Mouse (Mus musculus) layer of hippocampus, adult 11-12 months (tissue): Measurements from ENCODE around the gene Cela1.

Experiments used
- DNase-seq: peaks from one replicate; pipeline ENCODE4 v3.0.0; 2022; ENCODE audit warnings: low spot score

The Cela1 gene

DNA sequence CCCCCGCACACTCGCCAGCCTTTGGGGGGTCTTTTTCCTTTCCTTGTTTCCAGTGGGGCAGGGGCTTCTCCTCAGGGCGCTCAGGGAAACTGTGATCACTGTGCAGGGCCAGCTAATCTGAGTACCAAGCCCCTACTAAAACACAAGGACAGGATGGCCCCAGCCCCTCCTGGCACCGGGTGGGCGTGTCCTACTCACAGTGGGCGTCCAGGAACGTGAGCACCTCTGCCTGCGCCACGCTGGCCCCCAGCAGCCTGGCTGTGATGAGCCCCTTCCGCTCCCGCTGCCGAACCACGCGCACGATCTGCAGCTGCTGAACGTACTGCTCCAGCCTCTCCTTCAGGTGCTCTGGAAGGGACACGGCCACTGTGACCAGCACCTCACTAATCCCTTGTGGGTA, 16.2 kb upstream of the Cela1 start:
- DNase-seq, result no peak

DNA sequence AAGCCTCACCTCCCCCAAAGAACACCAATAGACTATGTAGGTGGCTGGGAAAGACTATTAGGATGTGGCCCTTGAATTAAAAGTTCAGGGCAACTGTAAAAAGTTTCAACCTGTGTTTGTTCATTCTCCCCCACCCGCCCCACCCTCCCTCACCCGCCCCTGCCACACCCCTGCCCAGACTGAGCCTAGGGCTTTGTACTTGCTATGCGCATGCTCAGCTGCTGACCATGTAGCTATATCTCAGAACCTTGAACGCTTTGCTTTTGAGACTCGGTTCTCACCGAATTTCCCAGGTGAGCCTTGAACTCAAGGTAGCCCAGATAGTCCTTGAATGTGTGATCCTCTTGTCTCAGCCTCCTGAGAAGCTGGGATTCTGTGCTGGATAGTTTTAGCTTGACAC, 14.1 kb upstream of the Cela1 start:
- DNase-seq, result no peak

DNA sequence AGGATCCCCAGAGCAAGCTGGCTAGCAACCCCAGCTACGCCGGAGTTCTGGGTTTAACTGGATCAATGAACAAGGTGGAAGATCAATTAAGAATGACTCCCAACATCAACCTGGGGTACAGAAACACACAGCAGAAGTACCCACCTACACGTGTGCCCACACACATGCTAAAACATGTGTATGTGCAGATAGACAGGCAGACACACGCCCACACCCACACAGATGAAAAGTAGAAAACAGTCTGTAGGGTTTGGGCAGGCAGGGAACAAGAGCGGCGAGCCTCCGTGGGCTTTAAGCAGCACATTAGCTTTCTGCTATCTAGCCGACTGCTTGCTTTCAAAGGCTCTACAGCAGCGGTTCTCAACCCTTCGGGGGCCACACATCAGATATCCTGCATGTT, 13.4 kb upstream of the Cela1 start:
- peak; percentile 31 for DNase-seq

DNA sequence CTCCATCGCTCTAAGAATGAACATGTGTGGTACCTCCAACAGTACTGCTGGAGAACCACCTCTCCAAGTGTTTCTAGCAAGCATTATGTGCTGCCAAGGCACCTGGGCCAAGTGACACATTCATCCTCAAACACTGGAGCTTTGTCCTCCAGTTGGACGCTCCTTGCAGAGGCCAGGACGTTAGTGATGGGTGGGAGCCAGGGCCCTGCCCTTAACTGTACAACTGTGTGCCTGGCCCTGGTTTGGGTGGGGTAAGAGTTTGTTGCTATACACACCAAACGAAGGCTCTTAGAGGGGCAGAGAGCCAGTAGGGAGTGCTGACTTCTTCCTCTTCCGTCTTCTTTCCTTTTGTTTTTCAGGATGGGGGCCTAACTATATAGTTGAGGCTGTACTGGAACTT, 12.7 kb upstream of the Cela1 start:
- no peak for DNase-seq

DNA sequence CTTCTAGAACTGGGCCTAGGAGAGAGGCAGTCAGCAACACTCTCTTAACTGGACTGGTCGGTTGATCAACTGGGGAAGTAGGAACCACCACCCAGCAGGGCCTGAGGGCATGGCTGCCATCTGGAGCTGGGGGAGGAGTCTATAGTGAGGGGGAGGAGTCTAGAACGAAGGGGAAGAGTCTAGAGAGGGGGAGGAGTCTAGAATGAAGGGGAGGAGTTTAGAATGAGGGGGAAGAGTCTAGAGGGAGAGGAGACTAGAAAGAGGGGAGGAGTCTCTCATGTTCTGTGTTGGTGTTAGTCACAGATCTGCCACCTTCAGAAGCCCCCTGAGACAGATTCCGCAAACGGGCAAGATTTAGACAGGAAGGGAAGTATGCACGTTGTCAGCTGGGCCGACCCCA, 11.7 kb upstream of the Cela1 start:
- DNase-seq, result no peak

DNA sequence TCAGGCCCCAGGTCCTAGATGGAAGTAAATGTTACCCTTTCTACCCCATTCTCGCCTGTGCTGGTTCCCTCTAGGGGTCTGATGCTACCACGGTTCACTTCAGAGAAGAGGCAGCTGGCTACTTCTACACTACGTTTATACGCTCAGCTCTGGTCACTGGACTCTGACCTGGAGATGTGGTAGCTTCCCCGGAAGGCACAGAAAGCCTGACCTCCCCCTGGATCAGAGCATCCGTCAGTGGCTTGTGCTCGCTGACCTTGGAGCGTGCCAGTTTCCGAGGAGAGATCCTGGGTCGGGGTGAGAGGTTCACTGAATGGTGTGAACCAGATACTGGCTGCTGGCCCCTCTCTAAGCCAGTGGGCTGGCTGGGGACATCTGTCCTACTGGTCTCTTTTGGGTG, 10.4 kb upstream of the Cela1 start:
- no peak for DNase-seq

DNA sequence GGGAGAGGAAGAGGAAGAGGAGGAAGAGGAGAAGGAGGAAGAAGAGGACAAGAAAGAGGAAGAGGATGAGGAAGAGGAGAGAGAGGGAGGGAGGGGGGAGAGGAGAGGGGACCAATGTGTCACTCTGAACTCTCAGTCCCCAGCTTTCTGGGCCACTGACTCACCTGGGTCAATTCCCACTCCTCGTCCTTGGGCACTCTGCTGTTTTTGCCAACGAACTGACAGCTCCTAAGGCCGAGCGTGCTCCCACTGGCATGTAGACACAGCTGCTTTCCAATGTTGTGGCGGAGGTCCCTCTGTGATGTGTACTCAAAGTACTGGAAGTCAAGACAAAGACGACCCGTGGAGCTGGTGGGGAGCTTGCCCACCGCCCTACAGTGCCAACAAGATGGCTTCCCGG, 6.7 kb upstream of the Cela1 start:
- no peak for DNase-seq

DNA sequence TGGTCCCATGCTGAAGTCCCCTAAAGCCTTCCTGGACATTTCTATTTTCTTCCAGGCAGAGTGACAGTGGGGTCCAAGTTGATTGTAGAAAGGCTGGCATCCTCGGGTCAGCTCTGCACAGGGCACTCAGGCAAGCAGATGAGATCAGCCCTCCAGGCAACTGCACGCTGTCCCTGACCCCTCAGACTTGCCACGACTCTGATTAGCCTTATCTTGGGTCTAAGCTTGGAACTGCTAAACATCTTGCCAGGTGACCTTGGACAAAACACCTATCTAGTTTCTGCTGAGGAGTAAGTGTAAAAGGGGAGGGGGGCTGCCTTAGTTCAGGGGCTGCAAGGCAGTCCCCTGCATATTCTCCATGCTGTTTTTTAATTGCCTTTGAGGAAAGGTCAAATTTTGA, 4.3 kb upstream of the Cela1 start:
- no peak for DNase-seq

DNA sequence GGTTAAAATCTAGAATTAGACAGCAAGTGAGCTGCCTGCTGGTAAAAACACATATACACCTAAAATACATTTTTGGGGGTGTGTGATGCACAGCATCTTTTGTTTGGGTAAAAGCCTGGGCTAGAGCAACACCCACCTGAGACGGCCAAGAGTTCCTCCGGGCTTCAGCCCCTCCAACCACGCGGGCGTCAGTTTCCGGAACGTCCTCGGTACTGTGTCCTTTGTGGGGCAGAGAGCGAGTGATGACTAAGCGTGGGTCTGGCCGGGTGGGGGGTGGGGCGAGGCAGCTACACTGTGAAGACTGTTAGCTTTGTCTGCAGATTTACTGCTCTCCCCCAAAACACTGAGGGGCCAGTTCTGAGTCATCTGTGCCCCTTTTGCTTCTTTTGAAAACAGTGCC, 732 bp downstream of the Cela1 start:
- DNase-seq, result no peak

DNA sequence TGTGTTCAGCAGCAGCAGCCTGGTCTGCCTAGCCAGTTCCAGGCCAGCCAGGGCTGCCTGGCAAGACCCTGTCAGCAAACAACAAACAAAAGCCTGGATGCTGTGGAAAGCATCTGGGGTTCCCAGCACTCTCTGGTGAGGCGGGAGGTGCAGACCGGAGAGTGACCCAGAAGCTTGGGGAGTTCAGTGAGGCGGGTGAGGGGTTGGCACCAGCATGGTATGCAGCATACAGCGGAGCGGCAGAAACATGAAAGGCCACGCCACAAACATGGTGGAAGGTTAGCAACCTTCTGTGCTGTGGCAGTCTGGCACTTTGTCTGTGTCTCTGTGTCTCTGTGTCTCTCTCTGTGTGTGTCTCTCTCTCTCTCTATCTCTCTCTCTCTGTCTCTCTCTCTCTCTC, 1.3 kb downstream of the Cela1 start:
- no peak for DNase-seq

DNA sequence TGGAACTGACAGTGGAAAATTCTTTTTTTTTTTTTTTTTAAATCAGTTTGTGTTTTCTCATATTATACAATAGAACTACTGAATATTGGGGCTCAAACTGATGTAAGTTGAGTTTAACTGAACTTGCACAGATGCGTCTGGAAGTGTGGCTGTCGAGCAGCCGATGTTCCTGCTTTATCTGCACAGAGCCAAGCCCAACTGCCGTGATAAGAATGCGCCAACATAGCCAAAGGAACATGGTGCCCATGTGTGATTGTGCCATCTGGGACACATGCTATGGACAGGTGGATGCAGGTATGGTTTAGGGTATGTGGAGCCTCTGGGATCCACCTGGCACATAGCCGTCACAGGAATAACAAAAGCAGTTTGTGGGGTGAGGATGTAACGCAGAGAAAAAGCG, 1.9 kb downstream of the Cela1 start:
- no peak for DNase-seq

DNA sequence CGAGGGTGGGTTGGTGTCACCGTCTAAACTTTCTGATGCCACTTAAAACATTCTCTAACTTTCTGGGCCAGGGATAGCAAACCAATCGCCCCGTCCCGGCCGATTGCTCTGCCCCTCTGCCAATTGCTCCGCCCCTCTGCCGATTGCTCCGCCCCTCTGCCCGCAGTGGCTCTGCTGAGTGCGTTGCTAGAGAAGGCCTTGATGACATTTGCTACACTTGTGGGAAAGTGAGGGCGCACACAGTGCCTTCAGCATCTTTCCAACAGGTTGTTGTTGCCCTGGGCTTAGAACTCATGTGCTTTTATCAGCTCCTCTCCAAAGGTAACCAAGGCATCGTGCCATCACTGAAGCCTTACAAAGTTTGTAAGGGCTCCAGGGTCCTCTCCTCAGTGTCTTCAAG, 2.5 kb downstream of the Cela1 start:
- DNase-seq, result no peak

DNA sequence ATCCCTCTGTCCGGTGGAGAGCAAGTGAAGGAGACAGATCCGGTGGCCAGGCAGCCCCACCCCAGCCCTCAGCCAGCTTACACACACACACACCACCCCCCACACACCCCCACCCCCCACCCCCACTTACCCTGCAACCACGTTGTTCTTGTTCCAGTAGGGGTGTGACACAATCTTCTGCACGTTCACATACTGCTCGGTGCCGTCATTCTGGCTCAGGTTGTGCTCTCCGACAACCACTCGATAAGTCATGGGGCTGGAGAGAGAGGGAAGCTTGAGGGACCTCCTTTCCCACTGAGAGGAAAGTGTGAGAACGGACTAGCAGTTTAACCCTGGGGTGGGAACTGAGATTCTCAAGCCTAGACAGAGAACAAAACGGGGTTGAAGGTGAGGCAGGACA, 3.3 kb downstream of the Cela1 start:
- no peak for DNase-seq

DNA sequence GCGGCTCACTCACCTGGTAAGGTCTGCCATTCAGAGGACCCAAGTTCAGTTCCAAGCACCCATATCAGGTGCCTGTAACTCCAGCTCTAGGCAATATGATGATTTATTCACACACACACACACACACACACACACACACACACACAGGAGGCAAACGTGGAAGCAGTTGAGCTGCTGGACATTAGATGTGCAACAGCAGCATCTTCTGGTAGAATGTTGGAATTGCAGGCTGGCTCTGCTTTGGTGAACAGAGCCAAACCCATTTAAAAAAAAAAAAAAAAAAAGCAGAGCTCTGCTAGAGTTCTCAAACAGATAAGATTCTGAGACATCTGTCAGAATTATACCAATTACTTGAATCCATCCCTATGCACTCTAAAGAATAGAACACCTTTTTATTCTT, 4.7 kb downstream of the Cela1 start:
- peak; percentile 87 for DNase-seq

DNA sequence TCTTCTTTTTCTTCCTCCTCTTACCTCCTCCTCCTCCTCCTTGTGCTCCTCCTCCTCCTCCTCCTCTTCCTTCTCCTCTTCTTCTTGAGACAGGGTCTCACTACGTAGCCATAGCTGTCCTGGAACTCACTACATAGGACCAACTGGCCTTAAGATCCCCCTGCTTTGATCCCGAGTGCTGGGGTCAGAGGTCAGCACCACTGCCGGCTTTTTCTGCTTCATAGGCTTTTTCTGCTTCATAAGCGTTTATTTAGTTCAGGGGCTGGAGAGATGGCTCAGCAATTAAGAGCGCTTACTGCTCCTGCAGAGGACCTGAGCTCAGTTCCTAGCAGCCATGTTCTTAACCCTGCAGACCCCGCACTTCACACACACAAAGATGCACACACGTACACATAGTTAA, 6.0 kb downstream of the Cela1 start:
- no peak for DNase-seq

DNA sequence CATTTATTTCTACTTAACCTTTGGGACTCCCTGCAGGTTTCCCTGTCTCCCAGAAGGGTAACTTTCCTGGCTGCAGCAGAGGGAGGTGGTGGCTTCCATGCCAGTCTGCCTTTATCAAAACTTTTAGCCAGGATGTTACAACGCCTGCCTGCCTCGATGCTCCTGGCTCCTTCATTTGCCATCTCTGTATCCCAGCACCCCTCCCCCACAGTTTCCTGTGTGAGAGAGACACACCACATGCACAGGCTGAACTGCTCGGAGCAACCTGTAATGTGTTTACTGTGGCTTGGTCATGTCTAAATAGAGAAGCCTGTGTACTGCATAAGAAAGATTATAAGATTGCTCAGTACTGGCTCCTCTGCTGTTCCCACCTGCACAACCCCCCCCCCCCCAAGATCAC, 7.3 kb downstream of the Cela1 start:
- DNase-seq, result no peak

DNA sequence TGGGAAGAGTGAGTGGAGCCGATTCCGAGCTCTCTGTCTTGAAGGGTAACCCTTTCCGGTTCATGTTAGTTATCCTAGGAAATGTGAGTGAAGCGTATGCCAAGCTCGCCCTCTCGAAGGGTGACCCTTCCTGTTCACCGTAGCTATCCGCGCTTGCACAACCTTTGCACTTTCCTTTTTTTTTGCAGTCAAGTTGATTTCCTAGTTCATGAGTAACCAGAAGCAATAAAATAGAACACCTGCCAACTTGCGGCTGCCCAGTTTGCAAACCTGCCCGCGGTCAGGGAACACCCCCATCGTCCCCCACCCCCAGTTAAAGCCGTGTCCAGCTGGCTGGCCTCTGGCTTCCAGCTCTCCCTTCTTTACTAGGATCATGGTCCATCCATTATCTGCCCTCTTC, 8.7 kb downstream of the Cela1 start:
- no peak for DNase-seq

DNA sequence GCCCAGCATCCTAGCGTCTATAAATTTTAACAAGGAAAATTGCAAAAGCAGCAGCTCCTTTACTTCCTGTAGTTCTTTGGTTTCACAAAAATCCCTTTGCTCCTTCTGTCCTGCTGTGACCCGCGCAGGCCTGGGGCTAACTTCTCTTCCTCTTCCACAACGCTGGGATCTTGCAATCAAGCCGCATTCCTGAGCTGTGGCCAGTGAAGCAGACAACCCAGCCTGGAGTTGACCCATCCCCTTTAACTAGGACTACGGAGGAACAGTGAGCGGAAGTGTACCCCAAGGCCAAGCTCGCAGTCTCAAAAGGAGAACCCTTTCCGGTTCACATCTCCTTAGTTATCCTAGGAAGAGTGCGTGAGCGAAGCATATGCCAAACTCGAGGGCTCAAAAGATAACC, 9.1 kb downstream of the Cela1 start:
- DNase-seq, result no peak

DNA sequence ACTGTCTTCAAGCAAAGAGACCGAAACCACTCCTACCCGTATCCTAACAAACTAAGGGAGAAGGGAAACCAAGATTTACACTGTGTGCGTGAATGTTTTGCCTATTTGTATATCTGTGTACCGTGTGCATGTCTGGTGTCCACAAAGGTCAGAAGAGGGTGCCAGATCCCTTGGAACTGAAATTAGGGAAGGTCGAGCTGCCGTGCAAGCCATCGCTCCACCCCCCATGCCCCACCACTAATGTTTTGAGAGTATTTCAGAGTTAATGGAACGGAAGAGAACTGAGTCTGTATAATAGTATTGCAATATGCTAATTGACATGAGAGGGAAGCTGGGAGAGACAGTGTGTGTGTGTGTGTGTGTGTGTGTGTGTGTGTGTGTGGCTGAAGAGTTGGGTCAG, 10.0 kb downstream of the Cela1 start:
- no peak for DNase-seq

DNA sequence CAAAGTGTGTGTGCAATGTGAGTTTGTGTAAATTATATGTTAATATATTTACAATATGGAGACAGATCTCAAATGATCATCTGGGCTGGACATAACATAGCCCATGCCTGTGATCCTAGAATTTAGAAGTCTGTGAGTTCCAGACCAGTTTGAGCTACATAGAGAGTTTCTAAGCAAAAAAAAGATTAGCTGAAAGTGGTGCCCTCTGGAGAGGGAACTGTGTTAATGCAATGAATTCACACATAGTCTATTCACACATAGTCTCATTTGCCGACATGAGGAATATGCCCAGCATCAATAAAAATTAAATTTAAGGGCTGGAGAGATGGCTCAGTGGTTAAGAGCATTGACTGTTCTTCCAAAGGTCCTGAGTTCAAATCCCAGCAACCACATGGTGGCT, 11.2 kb downstream of the Cela1 start:
- DNase-seq, result no peak

DNA sequence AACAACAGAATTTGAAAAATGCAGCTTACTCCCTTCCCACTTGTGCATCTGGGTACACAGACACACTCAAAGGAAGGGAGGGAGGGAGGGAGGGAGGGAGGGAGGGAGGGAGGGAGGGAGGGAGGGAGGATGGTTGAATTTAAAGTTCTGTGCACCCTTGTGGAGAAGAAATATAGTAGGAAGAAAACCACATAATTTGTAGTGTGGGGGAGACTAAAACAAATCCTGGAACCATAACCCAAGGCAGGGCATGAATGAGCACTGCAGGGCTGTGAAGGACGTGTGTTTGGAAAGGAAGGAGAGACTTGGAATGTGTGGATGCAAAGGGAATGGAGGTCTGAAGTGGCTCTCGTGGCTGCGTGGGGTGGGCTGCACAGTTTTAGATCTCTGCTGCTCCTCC, 12.2 kb downstream of the Cela1 start:
- no peak for DNase-seq

DNA sequence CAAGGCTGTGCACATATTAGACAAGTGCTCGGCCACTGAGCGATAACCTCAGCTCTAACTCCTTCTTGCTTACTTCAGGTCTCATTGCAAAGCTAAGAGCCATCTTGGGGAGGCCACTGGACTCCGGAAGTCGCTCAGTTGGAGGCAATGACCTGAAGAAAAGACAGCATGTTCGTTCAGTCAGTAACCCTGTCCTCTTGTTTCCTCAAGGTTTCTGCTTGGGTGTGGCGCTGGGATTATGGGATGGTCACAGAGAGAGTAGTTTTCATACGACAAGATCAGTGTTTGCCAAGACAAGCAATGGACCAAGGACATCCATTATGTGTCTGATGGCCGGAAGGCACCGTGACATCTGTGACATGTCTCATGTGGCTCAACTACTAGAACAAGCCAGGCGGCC, 13.2 kb downstream of the Cela1 start:
- DNase-seq, result no peak

DNA sequence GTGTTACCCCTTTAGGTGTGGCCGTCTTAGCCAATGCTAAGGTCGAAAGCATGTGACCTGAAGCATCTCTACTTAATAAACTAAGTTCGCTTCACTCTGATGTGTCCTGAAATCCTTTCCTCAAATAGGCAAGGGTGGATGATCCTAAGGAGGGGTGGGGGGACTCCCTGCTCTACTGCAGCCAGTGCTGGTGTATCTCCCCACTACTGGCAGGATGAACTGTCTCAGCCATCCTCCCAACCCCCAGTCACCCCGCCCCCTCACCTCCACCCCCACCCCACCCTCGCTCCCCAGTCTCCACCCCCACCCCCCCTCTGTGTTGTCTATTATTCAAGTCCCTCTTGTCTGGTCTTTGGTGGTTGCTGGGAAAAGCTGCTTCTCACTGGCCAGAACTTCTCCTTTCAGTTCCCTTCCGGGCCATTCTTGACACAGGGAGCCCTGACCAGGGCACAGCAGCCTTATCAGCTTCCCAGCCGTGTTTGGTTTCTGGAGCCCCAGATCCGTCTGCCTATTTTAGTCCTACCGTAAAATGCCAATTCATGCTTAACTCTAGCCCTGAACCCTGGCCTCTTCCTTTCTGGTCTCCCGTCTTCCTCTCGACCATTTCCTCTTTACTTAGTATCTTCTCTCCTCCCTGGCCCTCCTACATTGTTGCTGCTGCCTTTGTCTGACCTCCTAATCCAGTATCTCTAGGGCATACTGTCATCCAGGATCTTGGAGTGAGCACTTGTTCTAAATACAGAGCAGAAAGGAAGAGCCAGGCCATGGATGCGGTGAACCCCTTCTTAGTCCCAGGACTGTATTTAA, 13.9 kb downstream of the Cela1 start:
- DNase-seq, result peak; percentile 37

DNA sequence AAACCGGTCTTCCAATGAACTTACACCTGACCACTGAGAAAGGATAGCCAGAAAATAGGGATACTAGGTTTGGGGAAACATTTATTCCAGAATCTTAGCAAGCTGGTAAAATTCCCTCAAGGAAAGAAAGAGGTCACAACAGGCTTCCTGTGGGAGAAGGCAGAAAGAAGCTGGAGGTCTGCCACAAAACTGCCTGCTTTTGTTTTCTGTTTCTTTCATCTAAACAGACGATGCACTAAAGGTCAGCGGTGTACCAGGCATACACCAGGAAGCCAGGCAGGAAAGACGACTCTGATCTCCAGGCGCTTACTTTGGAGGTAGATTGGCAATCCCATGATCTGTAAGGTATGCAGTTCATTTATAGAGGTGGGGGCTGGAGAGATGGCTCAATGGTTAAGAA, 16.9 kb downstream of the Cela1 start:
- DNase-seq, result no peak

DNA sequence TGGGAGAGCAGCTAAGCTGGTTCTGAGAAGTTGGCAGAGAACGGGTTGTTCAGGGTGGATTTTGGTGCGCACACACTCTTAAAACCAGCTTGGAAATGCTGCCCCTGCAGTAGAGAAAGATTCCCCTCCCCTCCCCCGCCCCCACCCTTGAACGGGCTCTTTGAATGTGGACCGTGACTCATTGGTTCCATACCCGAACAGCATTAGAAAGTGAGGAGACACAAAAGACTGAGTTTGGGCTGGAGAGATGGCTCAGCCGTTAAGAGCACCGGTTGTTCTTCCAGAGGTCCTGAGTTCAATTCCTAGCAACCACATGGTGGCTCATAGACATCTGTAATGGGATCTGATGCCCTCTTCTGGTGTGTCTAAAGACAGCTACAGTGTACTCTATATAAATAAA, 17.7 kb downstream of the Cela1 start:
- DNase-seq, result no peak
